Mouse (Mus musculus): ENCODE data around the gene Tnf. TPM values are rescaled to one million over a fixed set of nuclear protein-coding genes. Genes with fewer than 3 reads are reported as not detected.
A peak's percentile ranks its signal among the peaks of the same experiment; 100 is the strongest.

Tnf gene
- 0.53 TPM in 1 of 2 replicates, not detected in the other for total RNA-seq (2014; rRNA removed; ENCODE audit: low replicate concordance)
- polyA plus RNA-seq (2015; fragmentation: Nextera tagmentation; extraction: Ambion mirVana) = 0.12 and 0.21 TPM in 2 replicates

DNA sequence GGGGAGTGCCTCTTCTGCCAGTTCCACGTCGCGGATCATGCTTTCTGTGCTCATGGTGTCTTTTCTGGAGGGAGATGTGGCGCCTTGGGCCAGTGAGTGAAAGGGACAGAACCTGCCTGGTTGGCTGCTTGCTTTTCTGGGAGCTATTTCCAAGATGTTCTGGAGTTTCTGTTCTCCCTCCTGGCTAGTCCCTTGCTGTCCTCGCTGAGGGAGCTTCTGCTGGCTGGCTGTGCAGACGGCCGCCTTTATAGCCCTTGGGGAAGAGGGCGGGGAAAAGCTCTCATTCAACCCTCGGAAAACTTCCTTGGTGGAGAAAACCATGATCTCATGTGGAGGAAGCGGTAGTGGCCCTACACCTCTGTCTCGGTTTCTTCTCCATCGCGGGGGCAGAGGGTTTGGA, at the start of gene Tnf:
Gene Tnf, minus strand, starts transcription at position 221 of the 400 bp plus-strand sequence.
- Histone ChIP-seq H3K36me3 (replicated peaks; ENCODE audit: control insufficient read depth, insufficient read depth, low read length) (no peaks in the 10 kb centered on the region), H3K4me2 (ENCODE audit: low read depth, low read length) (peak within 1 kb of the TSS; percentile 23), H3K9ac (replicated peaks; ENCODE audit: low read depth, low read length) (no peak within 1 kb of the TSS), H3K27ac (ENCODE audit: low read depth) (no peak within 1 kb of the TSS), H3K27me3 (ENCODE audit: control insufficient read depth, insufficient read depth, low read length) (peaks cover 58% of the 10 kb centered on the region), H3K4me3 (ENCODE audit: low read depth, low read length) (peak within 1 kb of the TSS; percentile 2; the same call in 1 of the 2 replicates), H3K4me1 (ENCODE audit: control insufficient read depth, insufficient read depth) (no peaks in the 10 kb centered on the region), H3K9me3 (replicated peaks; ENCODE audit: control insufficient read depth, low read length) (no peaks in the 10 kb centered on the region)
- DNase-seq (ENCODE audit: low spot score) (no peak), ATAC-seq (ENCODE audit: insufficient read depth, low read depth) (no peak)
- TF ChIP-seq EP300 (IDR thresholded peaks at IDR 0.05; ENCODE audit: low read depth) = no peak
- no peak for TF ChIP-seq CTCF (IDR thresholded peaks at IDR 0.05; ENCODE audit: low read depth)
- 31% methylated on average over 13 of the region's 13 CpGs for WGBS

DNA sequence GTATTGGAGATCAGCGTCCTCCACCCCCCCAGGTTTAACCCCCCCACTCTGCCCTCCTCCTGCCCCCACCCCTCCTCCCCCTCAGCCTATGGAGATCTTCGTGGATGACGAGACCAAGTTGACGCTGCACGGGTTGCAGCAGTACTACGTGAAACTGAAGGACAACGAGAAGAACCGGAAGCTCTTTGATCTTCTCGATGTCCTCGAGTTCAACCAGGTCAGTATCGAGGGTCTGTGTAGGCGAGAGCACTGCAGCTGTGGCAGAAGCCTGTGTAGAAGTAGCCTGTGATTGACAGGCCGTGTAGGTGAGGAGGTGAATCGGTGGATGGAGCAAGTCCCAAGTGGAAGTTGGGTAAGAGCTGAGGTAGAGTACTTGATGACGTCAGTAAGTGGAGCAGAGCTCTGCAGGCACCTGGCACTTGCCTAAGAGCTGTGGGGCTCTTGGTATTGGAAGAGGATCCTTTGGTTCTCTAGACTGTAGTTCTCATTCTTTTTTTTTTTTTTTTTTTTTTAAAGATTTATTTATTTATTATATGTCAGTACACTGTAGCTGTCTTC, 49.4 kb upstream of the Tnf start:
- TF ChIP-seq CTCF (IDR thresholded peaks at IDR 0.05; ENCODE audit: low read depth) = no peak
- TF ChIP-seq EP300 (IDR thresholded peaks at IDR 0.05; ENCODE audit: low read depth) = no peak
- Histone ChIP-seq H3K27me3 (ENCODE audit: control insufficient read depth, insufficient read depth, low read length) (no peaks in the 10 kb centered on the region), H3K9me3 (replicated peaks; ENCODE audit: control insufficient read depth, low read length) (no peaks in the 10 kb centered on the region), H3K4me3 (ENCODE audit: low read depth, low read length) (no peak overlapping the region), H3K9ac (replicated peaks; ENCODE audit: low read depth, low read length) (no peak overlapping the region), H3K36me3 (replicated peaks; ENCODE audit: control insufficient read depth, insufficient read depth, low read length) (peaks cover 77% of the 10 kb centered on the region), H3K4me1 (ENCODE audit: control insufficient read depth, insufficient read depth) (no peaks in the 10 kb centered on the region), H3K27ac (ENCODE audit: low read depth) (no peak overlapping the region), H3K4me2 (ENCODE audit: low read depth, low read length) (no peak overlapping the region)
- ATAC-seq (ENCODE audit: insufficient read depth, low read depth) (no peak), DNase-seq (ENCODE audit: low spot score) (no peak)
- WGBS = 73% methylated on average over 15 of the region's 15 CpGs

DNA sequence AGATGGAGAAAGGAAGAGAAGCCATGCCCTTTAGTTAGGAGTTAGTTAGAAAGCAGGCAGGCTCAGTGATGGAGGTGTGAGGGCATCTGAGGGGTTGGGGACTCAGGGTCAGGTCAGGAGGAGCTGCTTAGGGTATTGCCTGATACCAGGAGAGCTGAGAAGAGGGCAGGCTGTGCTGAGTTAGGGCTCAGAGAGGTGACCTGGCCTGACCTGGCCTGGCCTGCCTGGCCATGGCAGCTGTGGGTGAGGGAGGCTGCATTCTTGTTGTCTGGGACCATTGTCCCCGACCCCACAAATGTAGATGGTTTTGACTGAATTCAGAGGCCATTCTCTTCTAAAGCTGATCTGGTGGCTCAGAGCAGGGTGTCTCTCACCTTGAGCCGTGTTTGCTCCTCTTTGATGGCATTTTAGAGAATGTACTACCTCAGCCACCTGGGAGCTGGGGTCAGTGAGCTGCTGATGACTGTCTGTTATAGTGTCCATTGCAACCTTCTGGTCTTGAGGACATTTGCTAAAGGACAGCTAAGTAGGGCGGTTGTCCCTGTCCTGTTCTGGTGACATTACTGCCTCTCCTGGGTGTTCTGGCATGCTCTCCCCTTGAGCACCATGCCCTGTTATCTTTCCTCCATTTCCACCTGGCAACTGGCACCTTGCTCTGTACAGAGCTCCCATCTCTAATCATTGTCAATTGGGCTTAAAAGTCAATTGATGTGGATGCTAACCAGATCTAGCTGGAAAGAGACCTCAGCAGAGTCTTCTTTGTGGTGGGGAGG, 48.7 kb upstream of the Tnf start:
- no peaks in the 10 kb centered on the region for H3K9me3 ChIP-seq (replicated peaks; ENCODE audit: control insufficient read depth, low read length)
- ATAC-seq (ENCODE audit: insufficient read depth, low read depth) (no peak), DNase-seq (ENCODE audit: low spot score) (no peak)
- WGBS = 81% methylated on average over 3 of the region's 3 CpGs
- H3K36me3 ChIP-seq (replicated peaks; ENCODE audit: control insufficient read depth, insufficient read depth, low read length) = peaks cover 84% of the 10 kb centered on the region
- H3K27me3 ChIP-seq (ENCODE audit: control insufficient read depth, insufficient read depth, low read length) = no peaks in the 10 kb centered on the region
- TF ChIP-seq CTCF (IDR thresholded peaks at IDR 0.05; ENCODE audit: low read depth) (no peak), EP300 (IDR thresholded peaks at IDR 0.05; ENCODE audit: low read depth) (no peak)
- no peak overlapping the region for H3K27ac ChIP-seq (ENCODE audit: low read depth)
- no peak overlapping the region for H3K4me3 ChIP-seq (ENCODE audit: low read depth, low read length)
- H3K9ac ChIP-seq (replicated peaks; ENCODE audit: low read depth, low read length) = no peak overlapping the region
- no peaks in the 10 kb centered on the region for H3K4me1 ChIP-seq (ENCODE audit: control insufficient read depth, insufficient read depth)
- H3K4me2 ChIP-seq (ENCODE audit: low read depth, low read length) = no peak overlapping the region

DNA sequence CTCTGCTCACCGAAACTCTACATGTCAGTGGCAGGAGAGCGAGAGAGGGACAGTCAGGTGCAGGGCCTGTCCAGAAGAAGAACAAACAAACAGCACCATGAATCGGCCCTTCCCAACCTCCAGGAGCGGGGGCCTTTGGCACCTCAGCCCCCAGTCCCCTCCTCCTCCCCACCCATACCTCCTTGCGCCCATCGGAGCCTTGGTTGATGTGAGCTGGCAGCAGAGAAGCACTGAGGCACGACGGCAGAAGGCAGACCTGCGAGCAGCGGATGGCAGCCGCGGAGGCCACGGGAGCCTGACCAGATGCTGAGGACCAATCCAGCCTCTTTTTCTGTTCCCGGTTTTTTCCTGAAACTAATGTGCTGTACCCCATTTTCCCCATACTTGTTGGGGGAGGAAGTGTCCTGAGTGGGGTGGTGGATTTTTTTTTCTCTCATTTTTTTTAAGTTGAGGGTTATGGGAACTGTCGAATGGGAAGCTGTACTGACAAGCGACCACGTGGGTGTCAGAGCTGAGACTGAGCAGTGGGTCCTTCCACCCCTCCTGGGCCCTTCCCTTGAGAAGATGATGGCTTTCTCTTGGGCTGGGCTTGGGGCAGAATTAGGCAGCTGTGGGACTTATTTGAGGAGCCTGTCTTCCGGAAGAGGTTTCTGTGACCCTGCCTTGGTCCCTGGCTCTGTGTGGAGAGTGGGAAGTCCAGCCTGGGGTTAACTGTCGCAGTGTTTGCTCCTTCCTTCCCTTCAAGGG, 47.8 kb upstream of the Tnf start:
- DNase-seq (ENCODE audit: low spot score) (no peak), ATAC-seq (ENCODE audit: insufficient read depth, low read depth) (no peak)
- Histone ChIP-seq H3K4me1 (ENCODE audit: control insufficient read depth, insufficient read depth) (no peaks in the 10 kb centered on the region), H3K4me2 (ENCODE audit: low read depth, low read length) (no peak overlapping the region), H3K27me3 (ENCODE audit: control insufficient read depth, insufficient read depth, low read length) (no peaks in the 10 kb centered on the region), H3K9me3 (replicated peaks; ENCODE audit: control insufficient read depth, low read length) (no peaks in the 10 kb centered on the region), H3K27ac (ENCODE audit: low read depth) (no peak overlapping the region), H3K9ac (replicated peaks; ENCODE audit: low read depth, low read length) (no peak overlapping the region), H3K4me3 (ENCODE audit: low read depth, low read length) (no peak overlapping the region), H3K36me3 (replicated peaks; ENCODE audit: control insufficient read depth, insufficient read depth, low read length) (peaks cover 94% of the 10 kb centered on the region)
- 90% methylated on average over 18 of the region's 19 CpGs for WGBS
- TF ChIP-seq CTCF (IDR thresholded peaks at IDR 0.05; ENCODE audit: low read depth) = no peak
- TF ChIP-seq EP300 (IDR thresholded peaks at IDR 0.05; ENCODE audit: low read depth) = no peak

DNA sequence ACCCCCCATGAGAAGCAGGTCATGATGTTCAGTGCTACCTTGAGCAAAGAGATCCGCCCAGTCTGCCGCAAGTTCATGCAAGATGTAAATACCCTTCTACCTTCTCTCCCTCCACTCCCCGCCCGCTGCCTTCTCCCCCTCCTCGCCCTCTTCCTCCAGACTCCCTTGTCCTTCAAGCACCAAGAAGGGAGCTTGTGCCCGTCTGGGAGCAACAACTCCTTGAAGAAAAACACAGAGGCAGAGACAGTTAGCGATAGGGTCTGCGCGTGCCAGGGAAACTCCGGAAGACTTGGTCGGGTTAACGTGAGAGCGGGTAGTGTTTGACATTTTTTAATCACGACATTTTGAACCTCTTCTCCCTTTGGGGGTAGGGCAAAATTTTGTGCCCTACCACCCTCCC, 47.2 kb upstream of the Tnf start:
- H3K27me3 ChIP-seq (ENCODE audit: control insufficient read depth, insufficient read depth, low read length) = no peaks in the 10 kb centered on the region
- no peak overlapping the region for H3K4me3 ChIP-seq (ENCODE audit: low read depth, low read length)
- no peaks in the 10 kb centered on the region for H3K9me3 ChIP-seq (replicated peaks; ENCODE audit: control insufficient read depth, low read length)
- H3K4me1 ChIP-seq (ENCODE audit: control insufficient read depth, insufficient read depth) = peaks cover 5% of the 10 kb centered on the region
- TF ChIP-seq EP300 (IDR thresholded peaks at IDR 0.05; ENCODE audit: low read depth) = no peak
- no peak for TF ChIP-seq CTCF (IDR thresholded peaks at IDR 0.05; ENCODE audit: low read depth)
- DNase-seq (ENCODE audit: low spot score) (no peak), ATAC-seq (ENCODE audit: insufficient read depth, low read depth) (no peak)
- WGBS = 89% methylated on average over 14 of the region's 14 CpGs
- H3K36me3 ChIP-seq (replicated peaks; ENCODE audit: control insufficient read depth, insufficient read depth, low read length) = peaks cover 100% of the 10 kb centered on the region
- H3K27ac ChIP-seq (ENCODE audit: low read depth) = no peak overlapping the region
- H3K9ac ChIP-seq (replicated peaks; ENCODE audit: low read depth, low read length) = no peak overlapping the region
- no peak overlapping the region for H3K4me2 ChIP-seq (ENCODE audit: low read depth, low read length)

All from heart, postnatal 0 days (tissue).